Mouse (Mus musculus) heart, adult 9 months (tissue): ENCODE measurements around the gene Scamp3.
A peak's percentile ranks its signal among the peaks of the same experiment; 100 is the strongest.

Experiments used
- DNase-seq, 2 experiments: peaks; one replicate each; pipeline ENCODE4 v3.0.0; 2022; ENCODE audit warnings: low spot score in 2 of 2

The Scamp3 gene

DNA sequence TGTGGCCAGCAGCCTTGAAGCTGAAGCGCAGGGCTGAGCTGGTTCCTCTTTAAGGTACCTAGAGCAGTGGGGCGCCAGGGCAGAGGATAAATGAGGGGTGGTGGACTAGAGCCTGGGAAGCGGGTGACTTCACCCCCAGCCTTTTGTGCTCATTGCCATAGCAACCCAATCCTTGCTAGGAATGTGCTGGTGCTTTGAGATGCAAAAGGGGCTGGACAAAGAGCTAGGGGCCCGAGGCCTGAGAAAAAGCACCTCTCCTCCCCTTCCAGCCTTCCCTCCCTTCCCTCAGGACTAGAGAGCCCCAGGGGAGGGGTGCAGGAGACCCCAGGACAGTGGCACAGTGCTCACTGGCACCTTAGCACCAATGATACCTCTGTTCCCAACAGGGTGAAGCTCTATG lies 48.6 kb downstream of the Scamp3 start:
- DNase-seq = no peak

DNA sequence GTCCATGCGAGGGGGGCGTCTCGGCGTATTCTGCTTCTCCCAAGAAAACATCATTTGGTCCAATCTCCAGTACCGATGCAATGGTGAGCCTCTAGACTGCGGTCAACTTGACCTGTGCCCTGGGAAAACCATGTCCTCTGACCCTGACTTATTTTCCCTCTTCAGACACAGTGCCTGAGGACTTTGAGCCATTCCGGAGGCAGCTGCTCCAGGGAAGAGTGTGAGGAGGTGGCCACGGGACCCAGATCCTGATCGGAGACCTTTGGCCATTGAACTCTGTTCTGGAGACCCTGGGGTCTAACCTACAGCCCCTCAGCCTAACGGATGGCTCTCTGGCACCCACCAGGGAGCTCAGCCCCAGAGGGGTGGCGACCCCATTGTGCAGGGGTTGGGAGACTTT lies 49.1 kb downstream of the Scamp3 start:
- DNase-seq = no peak

GRCm38 (mm10) chr3:89226900-89227299 lies 49.6 kb downstream of the Scamp3 start, which contains the start of gene Mtx1:
TSS of gene Mtx1 (minus strand) at chr3:89227088.
- no peak for DNase-seq

DNA sequence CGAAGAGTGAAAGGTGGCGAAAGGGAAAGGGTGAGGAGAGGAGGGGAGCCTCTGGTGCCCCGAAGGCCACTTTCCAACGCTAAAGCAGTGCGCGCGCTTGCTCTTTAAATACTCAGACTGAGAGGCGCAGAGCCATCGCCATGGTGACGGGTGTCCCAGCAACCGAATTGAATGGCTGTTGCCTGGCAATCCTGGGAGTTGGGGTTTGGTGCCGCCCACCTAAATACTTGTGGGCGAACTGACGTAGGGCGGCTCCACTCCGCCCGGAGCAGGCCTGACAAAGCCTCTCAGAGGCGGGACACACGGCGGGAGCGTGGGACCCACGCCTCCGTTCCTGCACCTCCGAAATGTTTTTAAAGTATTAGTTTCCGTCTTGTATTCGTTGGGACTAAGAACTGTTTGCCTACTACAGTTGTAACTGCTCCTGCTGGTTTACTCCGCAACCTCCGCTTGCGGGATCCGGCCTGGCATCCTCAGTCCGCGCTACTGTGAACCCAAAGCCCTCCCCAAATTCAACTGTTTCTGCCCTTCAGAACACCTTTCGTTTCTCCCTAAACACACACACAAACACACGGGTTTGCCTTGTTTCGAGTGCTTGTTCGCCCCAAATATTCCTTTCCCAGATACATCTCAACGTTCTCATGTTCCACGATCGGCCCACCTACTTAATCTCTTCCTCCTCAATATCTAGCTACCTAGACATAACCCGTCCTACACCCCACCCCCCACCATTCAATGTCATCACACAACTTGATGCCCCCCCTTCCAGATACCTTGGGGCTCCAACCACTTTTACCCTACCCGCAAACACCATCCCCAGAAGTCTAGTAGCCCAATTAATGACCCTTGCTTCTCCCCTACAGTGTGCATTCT lies 50.3 kb downstream of the Scamp3 start:
- peak; percentile 84 for DNase-seq

DNA sequence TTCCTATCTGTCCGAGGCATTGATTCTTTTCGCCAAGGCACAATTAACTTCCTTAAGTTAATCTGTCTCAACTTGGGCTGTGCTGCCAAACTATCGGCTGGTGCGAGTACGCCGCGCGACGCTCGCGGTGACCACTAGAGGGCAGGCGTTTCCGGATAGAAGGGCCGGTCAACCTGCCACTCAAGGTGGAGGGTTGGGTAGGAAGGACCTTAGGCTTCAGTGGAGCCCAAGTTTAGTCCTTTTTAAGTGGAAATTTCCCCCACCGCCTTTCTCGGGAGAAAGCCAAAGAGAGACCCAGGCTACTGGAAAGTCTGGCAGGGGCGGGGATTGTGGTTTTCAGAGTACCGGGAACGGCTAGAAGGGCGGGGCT lies 50.9 kb downstream of the Scamp3 start:
- peak; percentile 87 to 90 for DNase-seq

DNA sequence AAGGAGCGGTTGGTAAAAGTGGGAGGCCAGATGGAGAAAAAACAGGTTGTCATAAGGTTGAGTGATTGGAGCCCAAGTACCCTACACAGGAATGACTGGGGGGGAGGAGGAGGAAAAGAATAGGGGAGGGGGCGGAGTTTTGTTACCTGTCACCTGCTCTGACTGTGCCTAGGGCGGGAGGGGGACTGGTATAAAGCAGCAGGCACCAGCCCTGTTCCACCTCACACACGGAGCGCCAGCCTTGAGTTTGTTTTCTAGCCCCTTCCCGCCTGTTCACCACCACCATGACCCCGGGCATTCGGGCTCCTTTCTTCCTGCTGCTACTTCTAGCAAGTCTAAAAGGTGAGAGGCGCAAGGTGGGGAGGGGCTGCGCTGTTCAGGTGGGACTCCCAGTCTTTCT lies 51.6 kb downstream of the Scamp3 start, which contains the start of gene Muc1:
Muc1 (plus strand) TSS at position 222 of the 400 bp plus-strand sequence.
- no peak for DNase-seq

DNA sequence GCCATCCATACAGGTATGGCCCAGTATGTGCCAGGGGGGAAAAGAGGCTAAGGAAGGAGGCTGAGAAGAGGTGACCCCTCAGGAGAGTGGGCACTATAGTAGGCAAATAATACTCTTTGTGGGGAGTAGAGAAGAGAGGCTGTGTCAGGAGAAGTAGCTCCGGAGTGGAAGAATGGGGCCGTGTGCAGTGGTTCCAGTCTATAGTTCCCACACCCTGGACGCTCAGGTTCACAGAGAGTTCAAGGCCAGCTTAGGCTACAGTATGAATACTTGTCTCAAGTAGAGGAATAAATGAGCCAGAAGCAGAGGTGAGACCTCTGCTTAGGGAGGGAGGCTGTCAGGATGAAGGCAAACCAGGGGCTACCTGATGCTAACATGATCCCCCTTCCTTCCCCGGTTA lies 52.0 kb downstream of the Scamp3 start:
- DNase-seq = no peak

DNA sequence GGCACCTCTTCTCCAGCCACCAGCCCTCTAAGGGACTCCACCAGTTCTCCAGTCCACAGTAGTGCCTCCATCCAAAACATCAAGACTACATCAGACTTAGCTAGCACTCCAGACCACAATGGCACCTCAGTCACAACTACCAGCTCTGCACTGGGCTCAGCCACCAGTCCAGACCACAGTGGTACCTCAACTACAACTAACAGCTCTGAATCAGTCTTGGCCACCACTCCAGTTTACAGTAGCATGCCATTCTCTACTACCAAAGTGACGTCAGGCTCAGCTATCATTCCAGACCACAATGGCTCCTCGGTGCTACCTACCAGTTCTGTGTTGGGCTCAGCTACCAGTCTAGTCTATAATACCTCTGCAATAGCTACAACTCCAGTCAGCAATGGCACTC lies 53.3 kb downstream of the Scamp3 start:
- no peak for DNase-seq

GRCm38 (mm10) chr3:89231345-89231744 lies 54.1 kb downstream of the Scamp3 start:
- DNase-seq = no peak

DNA sequence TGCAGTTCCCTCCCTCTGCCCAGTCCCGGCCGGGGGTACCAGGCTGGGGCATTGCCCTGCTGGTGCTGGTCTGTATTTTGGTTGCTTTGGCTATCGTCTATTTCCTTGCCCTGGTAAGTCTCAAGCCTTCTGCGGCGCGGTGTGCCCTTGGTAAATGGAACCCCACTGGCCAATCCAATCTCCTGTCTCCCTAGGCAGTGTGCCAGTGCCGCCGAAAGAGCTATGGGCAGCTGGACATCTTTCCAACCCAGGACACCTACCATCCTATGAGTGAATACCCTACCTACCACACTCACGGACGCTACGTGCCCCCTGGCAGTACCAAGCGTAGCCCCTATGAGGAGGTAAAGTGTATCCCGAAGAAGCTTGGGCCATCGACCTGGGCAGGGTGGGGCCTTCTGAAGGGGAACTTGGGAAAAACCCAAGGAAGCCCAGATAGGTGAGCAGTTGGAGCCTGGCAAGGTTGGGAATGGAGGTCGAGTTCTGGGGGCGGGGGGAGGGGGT lies 54.6 kb downstream of the Scamp3 start:
- no peak for DNase-seq
